Mouse (Mus musculus) stomach, postnatal 0 days (tissue): ENCODE data around the gene Elk4.

Source experiments
- CTCF ChIP-seq: IDR thresholded peaks from 2 replicates; pipeline ENCODE4 v1.5.1; 2016; ENCODE audit warnings: antibody characterized with exemption, low read depth, mild to moderate bottlenecking, moderate library complexity
- EP300 ChIP-seq: optimal IDR thresholded peaks from 2 replicates; pipeline ENCODE3; 2016; ENCODE audit warnings: antibody characterized with exemption

DNA sequence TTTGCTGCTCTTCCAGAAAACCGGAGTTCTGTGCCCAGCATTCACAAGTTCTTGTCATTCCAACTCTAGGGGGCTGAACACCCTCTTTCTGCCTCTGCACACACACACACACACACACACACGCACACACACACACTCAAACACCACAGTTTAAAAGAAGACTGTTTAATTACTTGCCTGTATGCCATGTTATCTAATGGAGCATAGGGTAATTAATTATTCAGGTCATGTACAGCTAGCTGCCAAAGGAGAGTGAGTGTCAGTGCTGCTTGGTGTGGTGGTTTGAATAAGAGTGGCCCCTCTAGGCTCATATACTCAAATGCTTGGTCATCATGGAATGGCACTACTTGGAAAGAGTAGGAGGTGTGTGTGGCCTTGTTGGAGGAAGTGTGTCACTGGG, 23.6 kb upstream of the Elk4 start:
- TF ChIP-seq CTCF, result no peak
- TF ChIP-seq EP300, result no peak
